Comparison of ENCODE assay signal across 7 mouse cellular contexts in the genomic region with DNA sequence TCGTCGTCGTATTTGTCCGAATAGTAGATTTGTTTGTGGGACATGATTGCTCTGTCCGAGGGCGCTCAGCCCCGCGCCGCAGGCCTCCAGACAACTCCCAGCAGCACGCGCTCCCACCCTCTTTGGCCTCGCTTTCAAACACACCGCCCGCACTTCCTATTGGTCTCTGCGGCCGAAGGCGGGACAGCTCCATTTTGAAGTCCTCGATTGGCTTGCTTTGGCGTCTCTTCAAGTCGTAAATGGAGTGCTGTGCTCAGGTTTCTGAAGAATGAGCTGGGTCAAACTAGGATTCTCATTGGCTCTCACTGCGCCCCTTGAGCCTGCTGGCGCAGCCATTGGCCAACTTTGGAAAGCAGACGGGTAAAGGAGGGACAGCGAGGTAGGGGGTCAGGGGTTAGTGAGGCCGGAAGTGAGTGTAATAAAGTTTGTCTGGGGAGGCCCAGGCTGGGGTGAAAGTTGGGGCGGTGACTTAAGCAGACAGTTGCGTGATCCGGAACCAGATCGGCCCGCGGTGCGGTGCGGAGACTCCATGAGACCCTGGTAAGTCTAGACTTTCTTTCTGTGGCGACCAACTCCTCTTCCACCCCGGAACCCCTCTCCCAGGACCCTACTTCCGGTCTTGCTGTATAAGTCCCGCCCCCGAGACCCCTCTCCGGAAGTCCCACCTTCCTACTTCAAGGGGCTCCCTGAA. TPM values are rescaled to one million over a fixed set of nuclear protein-coding genes. Genes with fewer than 3 reads are reported as not detected.
DNase-seq lines count a peak whose midpoint lies in the region; ATAC-seq lines count a peak whose summit lies in the region.

Cks1b (minus strand) TSS at position 214 of the 691 bp plus-strand sequence.
Shc1 (plus strand) TSS at position 274 of the 691 bp plus-strand sequence.

- peak within 1 kb of the TSS; percentile 86 for H3K4me2 ChIP-seq in intestine, embryonic 16.5 days (ENCODE audit: low read depth, low read length)
- peak within 1 kb of the TSS; percentile 87 for H3K4me2 ChIP-seq in midbrain, embryonic 11.5 days

- peaks cover 19% of the 10 kb centered on the region for H3K36me3 ChIP-seq in intestine, embryonic 16.5 days (ENCODE audit: control insufficient read depth, insufficient read depth, low read length)
- H3K36me3 ChIP-seq in midbrain, embryonic 11.5 days (ENCODE audit: control insufficient read depth, insufficient read depth, low read length): peaks cover 16% of the 10 kb centered on the region; the same call in 1 of the 2 replicates

- peak; percentile 98 for DNase-seq in adrenal gland, adult 8-10 months
- peak; percentile 97 for DNase-seq in embryo, embryonic 9.5 days (ENCODE audit: extremely low spot score)
- DNase-seq in gastrocnemius, postnatal 4 days (ENCODE audit: low spot score in 2 of 2): peak; percentile 79 to 93
- peak; percentile 90 to 93 for DNase-seq in left cerebral cortex, postnatal 36 days (ENCODE audit: low spot score in 2 of 2)
- peak; percentile 99 for DNase-seq in midbrain, embryonic 11.5 days (ENCODE audit: low spot score, missing footprints)
- DNase-seq in skeletal muscle tissue, adult 2 months (ENCODE audit: low read depth, low spot score): peak; percentile 99

- peak within 1 kb of the TSS; percentile 98 for H3K27ac ChIP-seq in intestine, embryonic 16.5 days (ENCODE audit: low read length)
- H3K27ac ChIP-seq in midbrain, embryonic 11.5 days (ENCODE audit: low read depth, low read length): peak within 1 kb of the TSS; percentile 87

- H3K9me3 ChIP-seq in intestine, embryonic 16.5 days (ENCODE audit: control insufficient read depth, low read length): no peaks in the 10 kb centered on the region
- H3K9me3 ChIP-seq in midbrain, embryonic 11.5 days (ENCODE audit: control insufficient read depth, low read length): no peaks in the 10 kb centered on the region

- under 1% methylated on average over 39 of the region's 39 CpGs for WGBS in intestine, embryonic 16.5 days
- under 1% methylated on average over 39 of the region's 39 CpGs for WGBS in midbrain, embryonic 11.5 days

- peak within 1 kb of the TSS; percentile 72 for H3K9ac ChIP-seq in intestine, embryonic 16.5 days (ENCODE audit: low read depth, low read length)
- peak within 1 kb of the TSS; percentile 76 for H3K9ac ChIP-seq in midbrain, embryonic 11.5 days (ENCODE audit: low read length)

- intact Hi-C loops in left cerebral cortex, postnatal 36 days (cut with DNase I): no loop called here

- H3K27me3 ChIP-seq in intestine, embryonic 16.5 days (replicated peaks; ENCODE audit: control insufficient read depth, insufficient read depth, low read length): no peaks in the 10 kb centered on the region
- H3K27me3 ChIP-seq in midbrain, embryonic 11.5 days (ENCODE audit: control insufficient read depth, insufficient read depth, low read length): no peaks in the 10 kb centered on the region

- H3K4me3 ChIP-seq in intestine, embryonic 16.5 days (ENCODE audit: low read length): peak within 1 kb of the TSS; percentile 60
- H3K4me3 ChIP-seq in midbrain, embryonic 11.5 days (ENCODE audit: low read depth, low read length): peak within 1 kb of the TSS; percentile 64

- ATAC-seq in intestine, embryonic 16.5 days: peak; percentile 94
- ATAC-seq in midbrain, embryonic 11.5 days (ENCODE audit: low FRiP score): peak; percentile 97

- peaks cover 28% of the 10 kb centered on the region for H3K4me1 ChIP-seq in intestine, embryonic 16.5 days (ENCODE audit: control insufficient read depth, insufficient read depth, low read length)
- peaks cover 32% of the 10 kb centered on the region for H3K4me1 ChIP-seq in midbrain, embryonic 11.5 days (ENCODE audit: control insufficient read depth, insufficient read depth, low read length)

RNA-seq across cellular contexts. Expression of gene Cks1b, which starts in this region (rescaled TPM):
- total RNA-seq in adrenal gland, adult 8-10 months (2022): 10 to 100 TPM; 20.3 to 33.2 (median 27.4) TPM
- total RNA-seq in gastrocnemius, postnatal 4 days (2021): 10 to 100 TPM; 35.7 to 44.5 TPM
- 269 and 311 TPM in 2 replicates for polyA plus RNA-seq in intestine, embryonic 16.5 days (2015; fragmentation: Nextera tagmentation; extraction: Ambion mirVana)
- 1 to 10 TPM; 2.1 to 2.3 TPM for total RNA-seq in left cerebral cortex, postnatal 36 days (2021)
- 420 and 441 TPM in 2 replicates for polyA plus RNA-seq in midbrain, embryonic 11.5 days (2014; fragmentation: Nextera tagmentation; extraction: Ambion mirVana)

RNA-seq across cellular contexts. Expression of gene Shc1, which starts in this region (rescaled TPM):
- total RNA-seq in adrenal gland, adult 8-10 months (2022): 100 to 1,000 TPM; 108 to 136 (median 122) TPM
- total RNA-seq in gastrocnemius, postnatal 4 days (2021): 10 to 100 TPM; 73.1 to 80.6 TPM
- polyA plus RNA-seq in intestine, embryonic 16.5 days (2015; fragmentation: Nextera tagmentation; extraction: Ambion mirVana): 85.4 and 89.1 TPM in 2 replicates
- total RNA-seq in left cerebral cortex, postnatal 36 days (2021): 10 to 100 TPM; 10.6 to 16.0 TPM
- 23.4 and 26.2 TPM in 2 replicates for polyA plus RNA-seq in midbrain, embryonic 11.5 days (2014; fragmentation: Nextera tagmentation; extraction: Ambion mirVana)

Comparison
In these comparisons a context has a peak if more than half of its experiments do, and no peak if none do; other contexts are left out.
1. Peak in every context shown above with its lines: DNase-seq, ATAC-seq, H3K4me3 ChIP-seq and H3K27ac ChIP-seq.
2. RNA of gene Cks1b (total RNA-seq): 35.7 to 44.5 TPM in gastrocnemius, postnatal 4 days and 20.3 to 33.2 TPM in adrenal gland, adult 8-10 months; 2.1 to 2.3 TPM in left cerebral cortex, postnatal 36 days; every median in the first group is over 4 times any median in the second.
3. RNA of gene Shc1 (total RNA-seq): 108 to 136 TPM in adrenal gland, adult 8-10 months and 73.1 to 80.6 TPM in gastrocnemius, postnatal 4 days; 10.6 to 16.0 TPM in left cerebral cortex, postnatal 36 days; every median in the first group is over 4 times any median in the second.